Mouse (Mus musculus): Measurements from ENCODE around the gene Atg9b. TPM values are rescaled to one million over a fixed set of nuclear protein-coding genes. Genes with fewer than 3 reads are reported as not detected.
A peak's percentile ranks its signal among the peaks of the same experiment; 100 is the strongest.

Atg9b gene
- polyA plus RNA-seq, 1 experiment from 2014 or later, result 1.4 TPM

- 85% methylated on average over 9 of the region's 9 CpGs for WGBS
- no peak overlapping the region for H3K27ac ChIP-seq
- H3K27me3 ChIP-seq (ENCODE audit: low read depth, poor library complexity, severe bottlenecking), result no peaks in the 10 kb centered on the region
- no peaks in the 10 kb centered on the region for H3K9me3 ChIP-seq (replicated peaks)
- peaks cover 2% of the 10 kb centered on the region for H3K4me1 ChIP-seq
- H3K36me3 ChIP-seq, result no peaks in the 10 kb centered on the region
- H3K4me3 ChIP-seq, result no peak overlapping the region
- DNase-seq (ENCODE audit: low spot score), result no peak
Measured at GRCm38 (mm10) chr5:24366426-24366825, 25.5 kb downstream of the Atg9b start.

GRCm38 (mm10) chr5:24365528-24365927 lies 26.4 kb downstream of the Atg9b start:
- WGBS, result 40% methylated on average over 5 of the region's 5 CpGs
- Histone ChIP-seq H3K4me3 (peak overlapping the region; percentile 18), H3K4me1 (peaks cover 8% of the 10 kb centered on the region), H3K27ac (0 out of 2 replicates have a peak overlapping the region, but pooled peaks have one; percentile 10), H3K27me3 (ENCODE audit: low read depth, poor library complexity, severe bottlenecking) (no peaks in the 10 kb centered on the region), H3K36me3 (no peaks in the 10 kb centered on the region), H3K9me3 (replicated peaks) (no peaks in the 10 kb centered on the region)
- no peak for DNase-seq (ENCODE audit: low spot score)

GRCm38 (mm10) chr5:24364963-24365362 lies 27.0 kb downstream of the Atg9b start:
- WGBS, result 87% methylated on average over 10 of the region's 10 CpGs
- Histone ChIP-seq H3K36me3 (no peaks in the 10 kb centered on the region), H3K27ac (peak overlapping the region; percentile 10; the same call in 1 of the 2 replicates), H3K4me1 (peaks cover 8% of the 10 kb centered on the region), H3K9me3 (replicated peaks) (no peaks in the 10 kb centered on the region), H3K27me3 (ENCODE audit: low read depth, poor library complexity, severe bottlenecking) (no peaks in the 10 kb centered on the region), H3K4me3 (peak overlapping the region; percentile 18; the same call in 1 of the 2 replicates)
- DNase-seq (ENCODE audit: low spot score), result no peak

- H3K9me3 ChIP-seq (replicated peaks), result no peaks in the 10 kb centered on the region
- WGBS, result 67% methylated on average over 12 of the region's 12 CpGs
- H3K27me3 ChIP-seq (ENCODE audit: low read depth, poor library complexity, severe bottlenecking), result no peaks in the 10 kb centered on the region
- peak within 1 kb of the TSS; percentile 10; the same call in 1 of the 2 replicates for H3K27ac ChIP-seq
- no peak for DNase-seq (ENCODE audit: low spot score)
- peak within 1 kb of the TSS; percentile 18 for H3K4me3 ChIP-seq
- no peaks in the 10 kb centered on the region for H3K36me3 ChIP-seq
- peaks cover 8% of the 10 kb centered on the region for H3K4me1 ChIP-seq
Measured at GRCm38 (mm10) chr5:24364508-24364907, 27.4 kb downstream of the Atg9b start, which contains the start of gene Nos3. Nos3 (plus strand) TSS chr5:24364810.

- no peak for DNase-seq (ENCODE audit: low spot score)
- WGBS, result 66% methylated on average over 3 of the region's 3 CpGs
- Histone ChIP-seq H3K4me3 (no peak overlapping the region), H3K27me3 (ENCODE audit: low read depth, poor library complexity, severe bottlenecking) (no peaks in the 10 kb centered on the region), H3K4me1 (peaks cover 8% of the 10 kb centered on the region; the same call in 1 of the 2 replicates), H3K9me3 (replicated peaks) (no peaks in the 10 kb centered on the region), H3K36me3 (no peaks in the 10 kb centered on the region), H3K27ac (no peak overlapping the region)
Measured at GRCm38 (mm10) chr5:24364061-24364460, 27.9 kb downstream of the Atg9b start.

- H3K4me1 ChIP-seq, result peaks cover 8% of the 10 kb centered on the region; the same call in 1 of the 2 replicates
- H3K4me3 ChIP-seq, result no peak overlapping the region
- H3K36me3 ChIP-seq, result no peaks in the 10 kb centered on the region
- WGBS, result 81% methylated on average over 2 of the region's 2 CpGs
- no peaks in the 10 kb centered on the region for H3K9me3 ChIP-seq (replicated peaks)
- no peak overlapping the region for H3K27ac ChIP-seq
- no peaks in the 10 kb centered on the region for H3K27me3 ChIP-seq (ENCODE audit: low read depth, poor library complexity, severe bottlenecking)
- DNase-seq (ENCODE audit: low spot score), result no peak
Measured at GRCm38 (mm10) chr5:24363467-24363866, 28.5 kb downstream of the Atg9b start.

- 2% methylated on average over 7 of the region's 7 CpGs for WGBS
- no peaks in the 10 kb centered on the region for H3K36me3 ChIP-seq
- H3K9me3 ChIP-seq (replicated peaks), result no peaks in the 10 kb centered on the region
- H3K4me3 ChIP-seq, result no peak overlapping the region
- H3K27ac ChIP-seq, result no peak overlapping the region
- peak; percentile 85 for DNase-seq (ENCODE audit: low spot score)
- H3K4me1 ChIP-seq, result peaks cover 8% of the 10 kb centered on the region; the same call in 1 of the 2 replicates
- no peaks in the 10 kb centered on the region for H3K27me3 ChIP-seq (ENCODE audit: low read depth, poor library complexity, severe bottlenecking)
Measured at GRCm38 (mm10) chr5:24360792-24361454, 31.0 kb downstream of the Atg9b start.

- Histone ChIP-seq H3K36me3 (no peaks in the 10 kb centered on the region), H3K4me1 (peaks cover 29% of the 10 kb centered on the region), H3K27me3 (ENCODE audit: low read depth, poor library complexity, severe bottlenecking) (peaks cover 24% of the 10 kb centered on the region), H3K27ac (no peak overlapping the region), H3K9me3 (replicated peaks) (no peaks in the 10 kb centered on the region), H3K4me3 (no peak overlapping the region)
- DNase-seq (ENCODE audit: low spot score), result peak; percentile 94
- 11% methylated on average over 7 of the region's 7 CpGs for WGBS
Measured at GRCm38 (mm10) chr5:24357461-24357860, 34.5 kb downstream of the Atg9b start.

GRCm38 (mm10) chr5:24356764-24357163 lies 35.2 kb downstream of the Atg9b start:
- Histone ChIP-seq H3K9me3 (replicated peaks) (no peaks in the 10 kb centered on the region), H3K27ac (no peak overlapping the region), H3K4me3 (no peak overlapping the region), H3K36me3 (no peaks in the 10 kb centered on the region), H3K4me1 (peaks cover 36% of the 10 kb centered on the region), H3K27me3 (ENCODE audit: low read depth, poor library complexity, severe bottlenecking) (peaks cover 26% of the 10 kb centered on the region)
- 66% methylated on average over 4 of the region's 4 CpGs for WGBS
- DNase-seq (ENCODE audit: low spot score), result no peak

- H3K36me3 ChIP-seq, result no peaks in the 10 kb centered on the region
- peak overlapping the region; percentile 85 for H3K27ac ChIP-seq
- H3K4me3 ChIP-seq, result peak overlapping the region; percentile 72
- WGBS, result 32% methylated on average over 4 of the region's 4 CpGs
- H3K9me3 ChIP-seq (replicated peaks), result no peaks in the 10 kb centered on the region
- peaks cover 56% of the 10 kb centered on the region for H3K27me3 ChIP-seq (ENCODE audit: low read depth, poor library complexity, severe bottlenecking)
- H3K4me1 ChIP-seq, result peaks cover 60% of the 10 kb centered on the region
- no peak for DNase-seq (ENCODE audit: low spot score)
Measured at GRCm38 (mm10) chr5:24353327-24353726, 38.6 kb downstream of the Atg9b start.

- Histone ChIP-seq H3K9me3 (replicated peaks) (no peaks in the 10 kb centered on the region), H3K4me1 (peaks cover 70% of the 10 kb centered on the region), H3K27ac (peak overlapping the region; percentile 85), H3K27me3 (ENCODE audit: low read depth, poor library complexity, severe bottlenecking) (peaks cover 66% of the 10 kb centered on the region), H3K36me3 (no peaks in the 10 kb centered on the region), H3K4me3 (peak overlapping the region; percentile 72)
- DNase-seq (ENCODE audit: low spot score), result peak; percentile 92
- under 1% methylated on average over 24 of the region's 24 CpGs for WGBS
Measured at GRCm38 (mm10) chr5:24352251-24352859, 39.6 kb downstream of the Atg9b start.

- H3K4me1 ChIP-seq, result peaks cover 73% of the 10 kb centered on the region
Measured at GRCm38 (mm10) chr5:24351701-24352171, 40.2 kb downstream of the Atg9b start.

GRCm38 (mm10) chr5:24351278-24351677 lies 40.7 kb downstream of the Atg9b start, which contains the start of gene Kcnh2:
Kcnh2 (minus strand) TSS chr5:24351604.
- no peaks in the 10 kb centered on the region for H3K36me3 ChIP-seq
- no peak for DNase-seq (ENCODE audit: low spot score)
- under 1% methylated on average over 46 of the region's 53 CpGs for WGBS
- peaks cover 73% of the 10 kb centered on the region for H3K4me1 ChIP-seq
- H3K27ac ChIP-seq, result peak within 1 kb of the TSS; percentile 85
- no peaks in the 10 kb centered on the region for H3K9me3 ChIP-seq (replicated peaks)
- peaks cover 77% of the 10 kb centered on the region for H3K27me3 ChIP-seq (ENCODE audit: low read depth, poor library complexity, severe bottlenecking)
- peak within 1 kb of the TSS; percentile 72 for H3K4me3 ChIP-seq

More at GRCm38 (mm10) chr5:24351701-24352171, 40.2 kb downstream of the Atg9b start:
- Histone ChIP-seq H3K36me3 (no peaks in the 10 kb centered on the region), H3K27ac (peak overlapping the region; percentile 85), H3K4me3 (peak overlapping the region; percentile 72), H3K9me3 (replicated peaks) (no peaks in the 10 kb centered on the region), H3K27me3 (ENCODE audit: low read depth, poor library complexity, severe bottlenecking) (peaks cover 72% of the 10 kb centered on the region)
- DNase-seq (ENCODE audit: low spot score), result peak; percentile 92
- under 1% methylated on average over 41 of the region's 41 CpGs for WGBS

Data from limb, embryonic 10.5 days (tissue).